Mouse (Mus musculus) layer of hippocampus, adult 18-20 months (tissue): Measurements from ENCODE around the gene Dzip1. TPM values are rescaled to one million over a fixed set of nuclear protein-coding genes. Genes with fewer than 3 reads are reported as not detected.

Experiments
- DNase-seq, 2 experiments: peaks; one replicate each; pipeline ENCODE4 v3.0.0; 2022; ENCODE audit warnings: low spot score in 2 of 2
- long read RNA-seq: library from polyadenylated mRNA; stranded (forward); transcript quantifications from one replicate; pipeline ENCODE4 v2.0.0, GENCODE M21; 2021
- total RNA-seq, 2 experiments: library from RNA; stranded (reverse); gene quantifications; 2 replicates each; pipeline ENCODE4 v1.2.3; 2021

Gene Dzip1
- 100 to 1,000 TPM; 119 to 125 TPM for total RNA-seq
- long read RNA-seq, partial matches to known transcripts, result 22 of 48 reads
- long read RNA-seq, other reads (novel, unspliced or antisense), result 26 of 48 reads

DNA sequence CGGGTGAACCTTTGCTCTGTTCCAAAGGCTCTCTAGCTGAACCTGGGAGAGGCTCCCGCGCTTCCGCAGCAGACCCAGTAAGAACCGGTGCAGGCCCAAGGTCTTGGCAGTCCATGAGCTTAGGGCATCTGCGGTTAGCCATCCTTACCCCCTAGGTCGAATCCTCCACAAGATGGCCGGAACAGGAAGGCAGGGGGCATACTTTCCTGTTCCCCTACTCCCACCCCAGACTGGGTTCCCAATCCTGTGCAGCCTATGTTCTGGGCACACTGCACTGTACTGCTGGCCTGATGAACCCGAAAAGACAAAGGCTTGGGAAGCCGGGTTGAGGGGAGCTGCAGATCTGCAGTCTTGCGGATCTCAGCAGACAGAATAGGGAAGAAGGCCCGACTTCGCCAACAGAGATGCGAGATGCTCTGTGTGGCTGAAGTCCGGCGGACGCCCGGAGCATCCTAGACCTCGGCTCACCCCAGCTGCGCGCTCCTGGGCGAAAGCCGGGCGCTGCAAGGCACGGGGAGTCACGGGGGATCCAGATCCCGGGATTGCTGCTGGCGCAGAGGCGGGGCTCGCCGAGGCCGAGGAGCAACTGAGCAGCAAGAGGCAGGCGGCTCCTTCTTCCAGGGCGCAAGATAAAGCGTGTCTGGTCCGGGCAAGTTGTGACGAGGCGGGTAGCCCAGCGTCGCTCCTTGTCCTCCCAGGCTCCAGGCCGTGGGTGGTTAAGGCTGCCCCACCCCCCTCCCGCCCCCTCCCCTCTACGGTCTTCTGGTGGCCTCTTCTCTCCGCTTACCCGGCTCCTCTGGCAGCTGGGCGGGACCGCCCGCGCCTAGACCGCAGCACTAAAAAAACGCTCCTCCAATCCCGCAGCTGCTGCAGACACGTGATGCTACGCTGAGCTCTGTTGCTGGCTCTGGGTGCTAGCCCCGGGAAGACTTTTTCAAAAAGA, at the start of gene Dzip1:
Gene Dzip1 (minus strand): TSS at position 788 of the 943 bp plus-strand sequence.
- DNase-seq, result peak; percentile 81 to 87

DNA sequence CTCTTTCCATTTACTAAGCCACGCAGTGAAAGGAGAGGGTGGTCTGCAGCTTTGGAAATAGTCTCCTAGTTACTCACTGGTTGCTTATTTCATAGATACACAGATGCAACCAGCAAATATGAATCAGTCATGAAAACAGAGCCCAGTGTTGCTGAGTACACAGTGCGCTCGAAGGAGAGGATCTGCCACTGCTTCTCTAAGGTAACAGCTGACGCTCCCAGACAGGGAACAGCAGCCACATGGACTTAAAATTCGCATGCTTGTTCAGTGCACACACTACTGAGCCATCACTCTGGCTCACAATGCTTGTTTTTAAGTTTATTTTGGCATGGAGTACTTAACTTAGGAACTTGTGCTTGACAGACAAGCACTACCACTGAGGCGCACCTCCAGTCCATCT, 47.0 kb upstream of the Dzip1 start:
- peak; percentile 43 to 62 for DNase-seq

DNA sequence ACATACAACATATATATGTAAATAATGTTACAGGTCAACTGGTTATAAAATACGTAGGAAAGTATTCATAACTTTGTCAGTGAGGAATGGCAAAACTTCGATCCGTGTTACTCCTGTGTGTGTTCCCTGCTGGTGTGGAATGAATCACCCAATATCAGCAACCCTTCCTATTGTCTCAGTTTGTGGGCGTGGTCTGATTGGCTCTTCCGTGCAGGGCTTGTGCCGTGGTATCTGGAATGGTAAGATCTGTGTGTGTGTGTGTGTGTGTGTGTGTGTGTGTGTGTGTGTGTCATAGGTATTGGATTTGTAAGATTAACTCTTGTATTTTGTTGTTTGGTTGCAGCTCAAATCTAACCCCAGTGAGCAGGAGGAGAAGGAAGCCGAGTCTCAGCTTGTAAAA, 42.4 kb upstream of the Dzip1 start:
- DNase-seq, result no peak

DNA sequence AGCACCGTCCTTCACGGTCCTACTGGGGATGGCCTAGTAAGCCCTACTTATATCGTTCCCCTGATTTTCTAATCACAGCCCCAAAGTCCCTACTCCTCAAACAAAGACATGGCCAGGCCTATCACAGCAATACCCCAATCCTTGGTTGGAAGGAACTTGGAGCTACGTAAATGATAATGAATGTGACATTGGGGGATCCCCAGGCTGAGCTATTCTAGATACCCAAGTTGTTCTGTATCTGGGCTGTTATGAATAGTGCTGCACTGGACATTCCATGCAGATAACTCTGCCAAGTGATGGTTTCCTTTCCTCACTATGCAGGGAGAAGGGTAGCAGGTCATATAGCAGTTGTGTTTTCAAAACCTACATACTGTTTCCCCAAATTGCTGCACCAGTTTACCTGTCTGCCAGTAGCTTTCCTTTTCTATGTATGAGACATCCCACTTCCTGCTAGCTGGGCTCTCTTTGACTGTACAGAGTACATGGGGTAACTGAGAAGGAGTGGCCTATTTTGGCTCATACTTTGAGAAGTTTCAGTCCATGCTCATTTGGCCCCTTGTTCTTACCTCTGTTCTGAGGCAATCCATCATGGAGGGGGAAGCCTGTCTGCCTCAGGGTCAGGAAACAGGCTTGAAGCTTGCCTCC, 40.2 kb upstream of the Dzip1 start:
- DNase-seq, result no peak

DNA sequence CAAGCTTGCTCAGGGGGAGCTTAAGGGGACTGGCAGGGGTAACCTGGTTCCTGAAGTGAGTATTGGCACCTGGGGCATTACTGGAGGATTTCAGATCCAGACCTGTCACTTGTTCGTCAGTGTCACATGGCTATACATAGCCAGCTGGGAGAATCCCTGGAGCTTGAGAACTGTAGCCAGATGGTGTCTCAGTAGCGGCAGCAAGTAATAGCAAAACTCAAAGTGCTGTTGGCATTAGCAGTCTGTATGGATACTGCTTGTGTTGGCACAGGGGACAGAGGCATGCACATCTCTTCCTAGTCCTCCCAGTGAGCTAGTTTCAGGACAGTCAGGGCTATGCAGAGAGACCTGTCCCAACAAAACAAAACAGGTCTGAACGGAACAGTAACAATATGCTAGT, 32.8 kb upstream of the Dzip1 start:
- peak in 1 of 2 experiments; percentile 30 for DNase-seq

DNA sequence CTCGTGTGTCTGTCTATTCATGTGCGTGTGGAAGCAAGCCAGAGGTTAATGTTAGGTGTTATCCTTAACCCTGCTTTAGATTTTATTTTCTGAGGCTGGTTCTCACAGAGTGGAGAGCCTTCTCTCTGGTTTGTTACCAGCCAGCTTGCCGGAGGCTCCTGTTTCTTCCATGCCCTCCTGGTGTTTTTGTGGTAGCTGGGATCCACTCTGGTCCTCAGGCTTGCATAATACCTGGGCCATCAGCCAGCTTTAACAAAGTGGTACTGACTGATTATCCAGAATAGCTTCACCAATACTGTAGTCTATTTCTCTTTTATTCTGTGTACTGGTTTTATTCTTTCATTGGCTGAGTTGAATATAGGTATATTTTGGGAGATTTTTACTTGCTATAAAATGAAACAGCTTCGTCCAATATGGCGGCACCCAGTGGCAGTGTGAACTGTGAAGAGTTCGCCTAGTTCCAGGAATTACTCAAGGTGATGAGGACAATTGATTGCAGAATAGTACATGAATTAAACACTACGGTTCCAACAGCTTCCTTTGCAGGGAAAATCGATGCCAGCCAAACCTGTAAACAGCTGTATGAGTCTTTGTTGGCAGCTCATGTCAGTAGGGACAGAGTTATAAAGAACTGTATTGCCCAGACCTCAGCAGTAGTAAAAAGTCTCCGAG, 26.8 kb upstream of the Dzip1 start:
- peak; percentile 25 to 73 for DNase-seq

DNA sequence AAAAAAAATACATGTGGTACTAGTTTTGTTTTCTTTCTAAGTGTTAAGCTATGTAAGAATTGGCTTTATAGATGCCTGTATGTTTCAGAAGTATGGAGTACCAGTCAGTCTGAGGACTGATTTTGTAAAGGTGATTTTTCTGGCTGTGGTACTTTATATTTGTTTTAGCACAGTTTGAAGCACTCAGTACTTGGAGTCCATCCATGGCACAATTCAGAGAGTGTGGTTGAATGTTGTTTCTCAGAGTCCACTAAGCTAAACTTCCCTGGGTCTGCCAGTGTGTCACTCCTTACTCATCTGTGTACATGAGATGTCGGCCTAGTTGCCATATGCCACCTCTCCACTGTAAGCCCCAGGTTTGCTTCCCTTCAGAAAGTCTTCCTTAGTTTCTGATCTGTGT, 23.6 kb upstream of the Dzip1 start:
- no peak for DNase-seq

DNA sequence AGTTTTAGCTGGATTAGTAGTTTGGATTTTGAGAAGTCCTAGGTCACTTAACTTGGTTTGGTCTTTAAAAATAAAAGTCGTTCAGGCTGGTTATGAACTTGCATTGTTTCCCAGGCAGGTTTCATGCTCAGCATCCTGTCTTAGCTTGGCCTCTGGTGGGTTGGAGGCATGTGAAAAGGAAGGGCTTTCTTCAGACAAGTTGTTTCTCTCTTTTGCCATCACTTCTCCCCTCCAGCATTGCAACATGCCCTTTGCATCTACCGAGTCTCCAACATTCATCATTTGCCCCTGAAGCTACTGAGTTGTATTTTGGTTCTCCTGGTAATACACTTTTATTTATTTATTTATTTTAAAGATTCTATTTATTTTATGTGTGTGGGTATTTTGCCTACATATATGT, 19.4 kb upstream of the Dzip1 start:
- DNase-seq, result no peak

DNA sequence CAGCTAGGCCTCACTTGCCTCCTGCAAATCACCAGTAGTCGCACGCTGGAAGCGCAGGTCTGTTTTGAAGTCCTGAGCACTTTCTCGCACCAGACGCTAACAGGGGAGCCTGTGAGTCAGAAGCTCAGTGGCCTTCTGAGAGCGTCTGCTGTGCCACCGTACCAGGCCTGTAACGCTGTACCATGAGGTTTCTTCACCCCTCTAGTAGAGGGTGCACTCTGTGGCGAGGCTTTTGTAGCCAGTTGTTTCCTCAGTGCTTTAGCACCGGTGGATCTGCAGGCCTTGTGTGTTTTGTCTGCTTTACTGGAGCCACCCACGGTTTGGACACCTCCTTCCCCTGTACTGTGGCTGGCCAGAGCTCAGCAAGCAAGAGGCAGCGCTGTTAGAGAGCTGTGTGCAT, 16.8 kb upstream of the Dzip1 start:
- no peak for DNase-seq

DNA sequence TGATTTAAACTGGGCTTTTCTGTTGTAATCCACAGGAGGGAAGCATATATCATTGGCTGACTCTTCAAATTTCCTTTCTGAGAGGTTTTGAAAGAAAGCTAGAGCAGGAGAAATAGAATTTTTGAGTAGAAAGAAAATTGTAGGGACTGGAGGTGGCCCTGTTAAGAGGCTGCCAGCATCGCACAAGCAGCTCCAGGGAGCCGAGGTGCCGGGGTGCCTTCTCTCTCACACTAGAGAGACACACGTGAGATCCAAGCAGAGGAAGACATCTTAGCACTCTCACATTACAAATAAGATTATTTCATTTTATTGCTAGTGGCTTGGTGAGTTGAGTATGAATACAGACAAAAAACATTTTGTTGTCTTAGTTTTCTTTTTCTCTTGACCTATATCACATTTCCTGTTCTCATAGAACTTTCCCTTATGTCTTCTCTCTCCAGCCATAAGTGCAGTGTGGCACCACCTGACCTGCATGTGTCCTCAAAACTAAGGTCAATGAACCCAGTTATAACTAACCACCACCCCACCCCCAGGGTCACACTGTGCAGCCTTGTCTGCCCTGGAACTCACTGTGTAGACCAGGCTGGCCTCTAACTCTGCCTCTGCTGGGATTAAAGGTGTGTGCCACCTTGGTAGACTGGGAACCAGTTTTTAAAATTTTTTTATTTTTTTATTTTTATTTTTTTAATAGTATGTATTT, 15.7 kb upstream of the Dzip1 start:
- DNase-seq, result no peak

DNA sequence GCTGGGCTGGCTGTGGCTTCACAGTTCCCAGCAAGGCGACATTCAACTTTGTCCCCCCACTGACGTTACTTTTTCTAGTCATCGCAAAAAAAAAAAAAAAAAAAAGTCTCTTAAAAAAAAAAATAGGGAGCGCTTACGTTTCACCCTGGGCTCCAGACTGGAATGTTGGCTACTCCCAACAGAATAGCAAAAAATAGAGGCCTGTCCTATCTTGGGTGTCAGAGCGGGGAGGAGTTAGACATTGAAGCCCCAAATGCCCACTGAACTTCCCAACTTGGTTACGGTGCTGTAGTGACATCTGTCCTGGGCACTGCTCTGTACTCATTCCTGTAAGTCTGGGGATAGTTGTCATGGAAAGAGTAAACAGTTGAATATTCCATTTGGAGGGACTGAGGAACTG, 13.3 kb upstream of the Dzip1 start:
- DNase-seq, result no peak

DNA sequence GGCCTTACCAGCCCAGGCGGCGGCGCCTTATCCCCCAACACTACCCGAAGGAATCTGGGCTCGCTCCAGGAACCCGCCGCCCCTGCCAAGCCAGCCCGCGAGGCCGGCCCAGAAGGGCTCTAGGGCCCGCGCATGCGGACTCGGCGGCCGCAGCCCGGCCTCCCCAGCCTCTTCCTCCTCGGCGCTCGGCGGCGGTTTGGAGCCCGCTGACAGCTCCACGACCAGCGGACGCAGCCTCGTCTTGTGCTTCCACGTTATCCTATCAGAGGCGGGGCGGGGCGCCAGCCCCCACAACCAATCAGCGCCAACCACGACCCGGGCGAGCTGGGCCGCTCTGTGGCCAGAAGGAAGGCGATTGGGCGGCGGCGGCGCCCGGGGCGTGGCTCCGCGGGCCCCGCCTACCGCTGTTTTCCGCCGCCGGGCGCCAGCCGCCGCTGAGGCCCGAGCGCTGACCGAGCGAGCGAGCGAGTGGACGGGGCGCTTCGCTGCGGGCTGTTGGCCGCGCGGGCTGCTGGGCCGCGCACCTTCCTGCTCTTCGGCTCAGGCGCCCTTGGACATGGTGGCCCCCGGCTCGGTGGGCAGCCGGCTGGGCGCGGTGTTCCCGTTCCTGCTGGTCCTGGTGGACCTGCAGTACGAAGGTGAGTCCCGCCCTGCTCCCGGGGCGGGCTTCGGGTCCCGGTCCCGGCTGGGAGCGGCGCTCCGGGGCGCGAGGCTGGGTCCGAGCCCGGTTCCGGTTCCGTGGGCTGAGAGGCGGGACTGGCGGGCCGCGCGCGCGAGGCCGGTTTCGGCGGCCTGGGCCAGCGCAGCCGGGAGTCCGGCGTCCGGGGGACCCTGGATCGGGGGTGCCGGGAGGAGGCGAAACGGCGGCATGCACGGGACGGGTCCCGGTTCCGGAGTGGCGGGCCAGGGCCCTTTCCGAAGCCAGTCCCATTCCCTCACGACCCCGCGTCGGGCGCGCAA, 12.6 kb upstream of the Dzip1 start, which contains the start of gene Dnajc3:
Gene Dnajc3 (plus strand): TSS at position 444 of the 960 bp plus-strand sequence.
- DNase-seq, result peak; percentile 100

DNA sequence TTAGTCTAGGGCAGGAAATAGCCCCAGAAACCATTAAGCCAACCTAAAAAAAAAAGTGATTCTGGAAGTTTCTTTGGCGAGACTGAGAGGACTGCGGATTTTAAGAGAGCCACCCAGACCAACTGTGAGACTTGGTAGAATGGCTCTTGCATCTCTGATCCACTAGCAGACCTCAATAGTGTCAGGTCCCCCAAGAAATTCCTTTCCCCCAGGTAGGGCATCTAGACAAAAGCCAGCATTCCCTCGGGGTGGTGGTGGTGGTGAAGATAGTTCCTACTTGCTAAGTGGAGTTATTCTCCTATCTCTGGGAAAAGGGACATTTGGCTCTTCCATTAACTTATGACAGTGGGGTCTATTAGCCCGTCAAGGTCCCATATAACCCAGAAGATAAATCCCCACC, 11.7 kb upstream of the Dzip1 start:
- no peak for DNase-seq

DNA sequence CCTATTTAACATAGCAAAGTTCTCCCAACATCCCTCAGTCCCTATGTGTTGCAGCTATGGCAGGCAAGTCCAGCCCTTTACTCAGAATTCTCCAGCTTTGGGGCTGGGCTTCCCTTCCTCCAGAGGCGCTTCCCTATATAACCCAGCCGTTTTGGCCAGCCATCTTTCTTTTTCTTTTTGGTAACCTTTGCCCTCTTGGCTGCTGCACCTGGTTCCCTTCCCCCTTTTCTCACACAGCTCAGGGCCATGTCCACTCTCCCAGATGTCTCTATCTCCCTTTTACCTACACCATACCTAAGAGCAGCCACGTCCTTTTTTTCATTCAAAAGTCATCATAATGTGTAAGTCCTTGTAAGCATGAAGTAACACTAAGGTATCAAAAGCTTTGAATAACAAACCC, 11.0 kb upstream of the Dzip1 start:
- DNase-seq, result no peak

DNA sequence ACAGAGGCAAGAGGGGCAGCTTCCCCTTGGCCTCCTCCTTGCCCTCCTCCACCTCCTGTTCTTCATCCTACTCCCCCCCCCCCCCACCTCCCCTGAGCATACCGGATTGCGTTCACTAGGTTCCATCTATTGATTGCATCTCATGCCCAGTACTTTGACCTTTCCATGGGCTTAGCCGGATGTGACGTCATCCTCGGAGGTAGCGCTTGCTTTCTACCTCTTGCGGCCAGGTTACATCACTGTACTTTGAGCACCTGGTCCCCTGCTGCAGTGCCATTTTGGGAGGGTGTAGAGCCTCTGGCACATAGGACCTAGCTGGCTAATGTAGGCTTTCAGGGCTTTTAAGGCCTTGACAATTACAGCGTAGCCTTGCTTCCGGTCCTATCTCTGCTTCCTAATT, 9.4 kb upstream of the Dzip1 start:
- DNase-seq, result no peak

DNA sequence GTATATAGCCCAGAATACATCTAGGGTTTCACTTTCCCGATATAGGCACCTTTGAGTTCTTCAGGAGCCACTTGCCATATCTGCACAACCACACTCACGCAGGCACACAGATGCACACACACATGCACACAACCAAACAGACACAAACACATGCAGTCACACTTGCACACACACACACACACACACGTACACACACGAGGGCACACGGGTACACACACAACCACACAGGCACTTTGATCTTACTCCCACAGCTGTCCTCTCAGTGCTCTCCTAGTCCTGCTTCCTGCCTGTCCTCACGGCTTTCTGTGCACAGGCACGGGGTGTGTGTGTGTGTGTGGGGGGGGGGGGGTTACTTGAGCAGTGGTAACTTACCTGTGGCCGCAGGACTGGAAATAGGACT, 7.7 kb upstream of the Dzip1 start:
- DNase-seq, result no peak

DNA sequence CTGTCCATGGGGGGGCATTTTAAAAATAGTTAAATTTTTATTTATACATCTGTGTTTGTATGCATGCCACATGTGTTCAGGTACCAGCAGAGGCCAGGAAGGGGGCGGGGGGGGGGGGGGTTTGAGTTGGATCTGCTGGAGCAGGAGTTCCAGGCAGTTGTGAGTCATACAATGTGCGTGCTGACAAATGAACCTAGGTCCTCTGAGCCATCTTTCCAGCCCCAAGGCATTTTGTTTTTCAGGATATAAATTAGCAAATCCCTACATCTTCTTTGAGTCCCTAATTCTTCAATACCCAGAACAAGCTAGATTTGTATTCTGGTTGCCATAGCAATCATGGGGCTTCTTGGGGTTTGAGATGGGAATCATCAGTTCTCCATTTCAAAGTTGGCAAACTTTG, 5.9 kb upstream of the Dzip1 start:
- DNase-seq, result no peak

DNA sequence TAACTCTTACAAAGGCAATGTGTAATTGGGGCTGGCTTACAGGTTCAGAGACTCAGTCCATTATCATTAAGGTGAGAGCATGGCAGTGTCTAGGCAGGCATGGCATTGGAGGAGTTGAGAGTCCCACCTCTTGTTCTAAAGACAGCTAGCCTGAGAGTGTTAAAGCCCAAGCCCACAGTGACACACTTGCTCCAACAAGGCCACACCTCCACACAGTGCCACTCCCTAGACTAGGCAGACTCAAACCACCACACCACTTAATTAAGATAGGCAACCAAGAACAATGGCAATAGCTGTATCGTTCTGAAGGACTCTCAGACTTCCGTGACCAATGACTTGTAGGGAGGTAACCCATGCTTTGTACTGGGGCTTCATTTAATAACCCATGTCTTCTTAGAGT, 5.5 kb upstream of the Dzip1 start:
- DNase-seq, result no peak

DNA sequence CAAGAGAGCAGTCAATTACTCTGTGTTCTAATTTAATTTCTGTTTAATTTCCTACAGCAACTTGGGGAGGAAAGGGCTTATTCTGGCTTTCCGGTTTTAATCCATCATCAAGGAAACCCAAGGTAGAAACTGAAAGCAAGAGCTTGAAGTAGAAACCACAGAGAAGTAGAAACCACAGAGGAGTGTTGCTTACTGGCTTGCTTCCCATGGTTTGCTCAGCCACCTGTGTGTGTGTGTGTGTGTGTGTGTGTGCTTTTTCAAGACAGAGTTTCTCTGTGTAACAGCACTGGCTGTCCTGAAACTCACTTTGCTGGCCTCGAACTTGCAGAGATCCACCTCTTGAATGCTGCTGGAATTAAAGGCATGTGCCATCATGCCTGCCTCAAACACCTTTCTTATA, 4.5 kb upstream of the Dzip1 start:
- no peak for DNase-seq

DNA sequence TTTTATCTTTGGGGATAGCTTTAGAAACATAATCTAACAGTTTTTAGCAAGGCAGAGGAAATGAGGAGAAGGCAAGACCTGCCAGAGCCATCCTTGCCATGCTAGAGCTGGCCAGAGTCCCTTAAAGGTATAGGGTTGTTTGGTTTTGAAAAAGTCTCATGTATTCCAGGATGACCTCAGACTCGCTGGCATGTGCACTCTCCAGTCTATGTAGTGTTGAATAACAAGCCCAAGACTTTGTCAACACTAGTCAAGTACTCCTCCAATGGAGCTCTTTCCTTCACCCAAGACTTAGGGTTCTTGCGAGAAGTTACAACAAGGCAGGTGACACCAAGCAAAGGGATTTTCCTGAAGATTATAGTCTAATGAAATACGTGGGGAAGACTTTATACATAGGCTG, 3.3 kb upstream of the Dzip1 start:
- no peak for DNase-seq
